Mouse (Mus musculus) limb, embryonic 14.5 days (tissue): ENCODE results near the gene Ranbp10. TPM values are rescaled to one million over a fixed set of nuclear protein-coding genes. Genes with fewer than 3 reads are reported as not detected.

Experiments used
- ATAC-seq: fragments of 200-750 bp; cut with Nextera tagmentation; 2 replicates; pipeline ENCODE4 v1.8.0; 2017; ENCODE audit warnings: low read depth, moderate number of reproducible peaks, moderate TSS enrichment; ENCODE audit not compliant: low FRiP score
- DNase-seq: peaks from one replicate; pipeline ENCODE4 v3.0.0-alpha.2; 2015; ENCODE audit warnings: low spot score
- H3K27ac ChIP-seq: fragments of 300-500 bp; sonication (generic); replicated peaks from 2 replicates; pipeline ENCODE4 v1.5.1; 2014; ENCODE audit warnings: low read depth, mild to moderate bottlenecking, low read length, moderate library complexity, mixed read lengths
- H3K27me3 ChIP-seq: fragments of 300-500 bp; sonication (generic); 2 replicates; pipeline ENCODE4 v1.6.1; 2014; ENCODE audit warnings: low read length, mixed read lengths; ENCODE audit not compliant: control insufficient read depth, insufficient read depth
- H3K36me3 ChIP-seq: fragments of 300-500 bp; sonication (generic); 2 replicates; pipeline ENCODE4 v1.6.1; 2014; ENCODE audit warnings: mild to moderate bottlenecking, low read length, moderate library complexity, mixed read lengths; ENCODE audit not compliant: control insufficient read depth, insufficient read depth
- H3K4me1 ChIP-seq: fragments of 300-500 bp; sonication (generic); 2 replicates; pipeline ENCODE4 v1.6.1; 2014; ENCODE audit warnings: antibody characterized with exemption, low read length, mixed read lengths; ENCODE audit not compliant: control insufficient read depth, insufficient read depth
- H3K4me2 ChIP-seq: fragments of 300-500 bp; sonication (generic); replicated peaks from 2 replicates; pipeline ENCODE4 v1.6.1; 2014; ENCODE audit warnings: low read depth, mild to moderate bottlenecking, low read length, moderate library complexity; ENCODE audit not compliant: severe bottlenecking
- H3K4me3 ChIP-seq: fragments of 300-500 bp; sonication (generic); replicated peaks from 2 replicates; pipeline ENCODE4 v1.5.1; 2014; ENCODE audit warnings: low read length
- H3K9ac ChIP-seq: fragments of 300-500 bp; sonication (generic); 2 replicates; pipeline ENCODE4 v1.6.1; 2014; ENCODE audit warnings: mild to moderate bottlenecking, low read depth, low read length, moderate library complexity; ENCODE audit not compliant: severe bottlenecking
- H3K9me3 ChIP-seq: fragments of 300-500 bp; sonication (generic); 2 replicates; pipeline ENCODE4 v1.6.1; 2016; ENCODE audit warnings: low read length; ENCODE audit not compliant: control insufficient read depth
- POLR2A ChIP-seq: fragments of 200-500 bp; IDR thresholded peaks from 2 replicates; pipeline ENCODE4 v1.8.0; 2012; ENCODE audit warnings: inconsistent platforms, mild to moderate bottlenecking, moderate library complexity, borderline replicate concordance; ENCODE audit not compliant: insufficient read depth, insufficient read length; ENCODE audit errors: extremely low read depth
- WGBS: fragments of 180-500 bp; shearing (Covaris S2); extraction: QIAGEN DNeasy Blood & Tissue Kit; methylation state at CpG from one replicate; pipeline ENCODE4 v1.1.7; 2014; 5-methylcytosine and 5-hydroxymethylcytosine counted together
- polyA plus RNA-seq, 2 experiments: library from polyadenylated mRNA; depleted of rRNA in 1 of 2; stranded (reverse) in 1 of 2; unstranded in 1 of 2; fragments of >200 nt; fragmentation: Nextera tagmentation in 1 of 2; extraction: Ambion mirVana in 1 of 2; gene quantifications; 2 replicates each; pipeline versions ENCODE4 v1.2.1 to v1.2.3; 2012 to 2014

Gene Ranbp10
- polyA plus RNA-seq, 2 experiments = 12.2 to 31.3 TPM

GRCm38 (mm10) chr8:105739216-105739615 is 87.9 kb downstream of the Ranbp10 start:
- H3K4me1 ChIP-seq = peaks cover 6% of the 10 kb centered on the region; the same call in 1 of the 2 replicates
- no peak overlapping the region for H3K4me3 ChIP-seq
- no peaks in the 10 kb centered on the region for H3K36me3 ChIP-seq
- H3K9ac ChIP-seq = no peak overlapping the region
- no peak for TF ChIP-seq POLR2A
- 85% methylated on average over 5 of the region's 5 CpGs for WGBS
- ATAC-seq = no peak
- DNase-seq = no peak
- H3K27me3 ChIP-seq = no peaks in the 10 kb centered on the region
- H3K27ac ChIP-seq = no peak overlapping the region
- H3K9me3 ChIP-seq = no peaks in the 10 kb centered on the region
- no peak overlapping the region for H3K4me2 ChIP-seq

GRCm38 (mm10) chr8:105732186-105732585 is 95.0 kb downstream of the Ranbp10 start:
- TF ChIP-seq POLR2A = no peak
- no peak overlapping the region for H3K9ac ChIP-seq
- WGBS = 93% methylated on average over 5 of the region's 5 CpGs

GRCm38 (mm10) chr8:105727397-105728124 is 99.6 kb downstream of the Ranbp10 start:
- peaks cover 32% of the 10 kb centered on the region for H3K36me3 ChIP-seq
- no peak overlapping the region for H3K27ac ChIP-seq
- TF ChIP-seq POLR2A = no peak
- no peaks in the 10 kb centered on the region for H3K4me1 ChIP-seq
- H3K9ac ChIP-seq = no peak overlapping the region
- H3K9me3 ChIP-seq = no peaks in the 10 kb centered on the region
- H3K4me3 ChIP-seq = no peak overlapping the region
- DNase-seq = peak; percentile 17
- WGBS = 89% methylated on average over 18 of the region's 18 CpGs
- H3K4me2 ChIP-seq = no peak overlapping the region
- no peaks in the 10 kb centered on the region for H3K27me3 ChIP-seq
- ATAC-seq = no peak

More at GRCm38 (mm10) chr8:105732186-105732585, 95.0 kb downstream of the Ranbp10 start:
- DNase-seq = no peak
- peaks cover 9% of the 10 kb centered on the region for H3K36me3 ChIP-seq
- H3K4me3 ChIP-seq = no peak overlapping the region
- no peak overlapping the region for H3K27ac ChIP-seq
- H3K27me3 ChIP-seq = no peaks in the 10 kb centered on the region
- H3K4me1 ChIP-seq = no peaks in the 10 kb centered on the region
- no peaks in the 10 kb centered on the region for H3K9me3 ChIP-seq
- ATAC-seq = no peak
- no peak overlapping the region for H3K4me2 ChIP-seq

- Histone ChIP-seq H3K36me3 (peaks cover 37% of the 10 kb centered on the region), H3K4me2 (no peak overlapping the region), H3K4me3 (no peak overlapping the region), H3K4me1 (no peaks in the 10 kb centered on the region), H3K27me3 (no peaks in the 10 kb centered on the region), H3K9me3 (no peaks in the 10 kb centered on the region), H3K27ac (no peak overlapping the region), H3K9ac (no peak overlapping the region)
- DNase-seq (no peak), ATAC-seq (no peak)
- 73% methylated on average over 5 of the region's 5 CpGs for WGBS
- TF ChIP-seq POLR2A = no peak
Observed at GRCm38 (mm10) chr8:105725726-105726125, 101.4 kb downstream of the Ranbp10 start.

DNA sequence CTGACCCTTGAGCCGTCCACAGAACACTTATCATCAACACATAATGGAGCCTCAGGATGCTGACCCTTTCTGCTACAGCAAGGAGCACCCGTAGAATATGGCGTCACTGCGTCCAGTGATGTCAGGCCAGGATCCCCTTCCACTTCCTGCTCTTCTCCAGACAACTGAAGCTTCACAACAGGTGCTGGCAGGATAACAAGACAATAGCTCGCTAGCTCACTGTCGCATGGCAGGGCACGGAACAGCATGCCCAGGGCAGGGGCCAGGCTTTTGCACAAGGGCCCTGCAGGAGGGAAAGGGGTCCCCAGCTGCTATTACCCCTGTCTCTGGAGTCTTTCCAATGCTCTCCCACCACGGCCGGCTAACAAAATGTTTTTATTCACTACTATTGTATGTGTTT is 104.3 kb downstream of the Ranbp10 start:
- no peak overlapping the region for H3K9ac ChIP-seq
- DNase-seq (no peak), ATAC-seq (no peak)
- H3K4me1 ChIP-seq = no peaks in the 10 kb centered on the region
- no peaks in the 10 kb centered on the region for H3K27me3 ChIP-seq
- H3K4me2 ChIP-seq = no peak overlapping the region
- H3K4me3 ChIP-seq = no peak overlapping the region
- WGBS = 97% methylated on average over 9 of the region's 9 CpGs
- no peaks in the 10 kb centered on the region for H3K9me3 ChIP-seq
- no peak overlapping the region for H3K27ac ChIP-seq
- no peak for TF ChIP-seq POLR2A
- H3K36me3 ChIP-seq = peaks cover 39% of the 10 kb centered on the region
